Mouse (Mus musculus): ENCODE measurements around the gene Bhlhe23. TPM values are rescaled to one million over a fixed set of nuclear protein-coding genes. Genes with fewer than 3 reads are reported as not detected.
A peak's percentile ranks its signal among the peaks of the same experiment; 100 is the strongest.

The Bhlhe23 gene
- not detected for total RNA-seq (2021)
- long read RNA-seq, experiment 1, result 0 reads
- long read RNA-seq, experiment 2, result 0 reads

DNA sequence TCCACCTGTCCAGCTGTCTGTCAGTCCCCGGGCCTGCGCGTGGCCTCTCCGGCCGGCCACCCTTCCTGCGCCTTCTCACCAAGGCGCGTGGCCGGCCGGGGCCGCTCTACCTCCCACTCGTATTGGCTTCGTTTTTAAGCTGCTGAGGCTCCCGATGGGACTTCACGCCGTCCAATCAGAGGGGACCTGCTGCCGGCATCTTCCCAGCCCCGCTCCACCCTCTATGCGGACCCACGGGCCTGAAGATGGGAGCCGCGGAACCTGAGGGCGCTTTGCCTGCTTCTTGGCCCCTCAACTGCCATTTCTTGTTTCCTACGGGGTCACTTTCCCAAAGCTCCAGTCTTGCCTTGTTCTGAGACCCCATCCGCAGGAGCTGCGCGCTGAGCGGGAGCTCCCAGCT, at the start of gene Bhlhe23:
TSS of gene Bhlhe23 (minus strand) at position 108 of the 400 bp plus-strand sequence.
- intact Hi-C loops (cut with DNase I; ENCODE audit: low total_unique reads), result loop anchor here (5.0 kb wide), 1 partner anchor 34 kb away; no protein-coding TSS in a partner anchor

DNA sequence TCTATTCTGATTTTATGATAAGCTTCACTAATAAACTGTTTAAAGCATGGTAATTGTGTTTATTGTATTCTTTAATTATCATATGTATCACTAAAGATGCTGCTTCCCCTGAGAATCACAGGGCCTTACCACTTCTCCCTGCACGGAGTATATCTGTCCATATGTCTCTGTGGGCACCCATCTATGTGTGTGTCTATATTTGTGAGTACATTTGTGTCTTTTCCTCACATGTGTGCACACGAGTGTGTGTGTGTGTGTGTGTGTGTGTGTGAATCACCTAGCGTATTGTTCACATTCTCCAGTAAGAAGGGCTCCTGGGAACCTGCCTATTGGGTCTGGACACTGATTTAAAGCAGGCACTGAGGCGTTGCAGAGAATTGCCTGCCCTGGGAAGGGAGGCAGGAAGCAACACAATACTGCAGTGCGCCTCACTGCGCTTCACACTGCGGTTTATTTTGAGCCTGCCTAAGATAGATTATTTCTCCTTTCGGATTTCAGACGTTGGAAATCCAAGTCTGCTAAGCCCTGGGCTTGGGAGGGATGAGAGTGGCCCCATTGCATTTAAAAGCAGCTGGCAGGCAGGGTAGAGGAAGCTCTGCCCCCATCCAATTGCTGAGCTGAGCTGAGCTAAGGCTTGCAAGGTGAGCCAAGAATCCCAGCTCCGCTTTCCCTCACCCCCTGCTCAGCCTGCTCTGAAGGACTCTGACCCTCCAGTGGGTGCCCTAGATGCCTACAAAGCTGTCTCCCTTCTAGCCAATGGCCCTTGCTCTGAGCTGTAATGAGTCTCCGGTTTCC, 48.6 kb upstream of the Bhlhe23 start:
- no peak for DNase-seq
- intact Hi-C loops (cut with DNase I; ENCODE audit: low total_unique reads), result no loop called here

More for the DNA sequence above, at the start of gene Bhlhe23:
- DNase-seq, result no peak

DNA sequence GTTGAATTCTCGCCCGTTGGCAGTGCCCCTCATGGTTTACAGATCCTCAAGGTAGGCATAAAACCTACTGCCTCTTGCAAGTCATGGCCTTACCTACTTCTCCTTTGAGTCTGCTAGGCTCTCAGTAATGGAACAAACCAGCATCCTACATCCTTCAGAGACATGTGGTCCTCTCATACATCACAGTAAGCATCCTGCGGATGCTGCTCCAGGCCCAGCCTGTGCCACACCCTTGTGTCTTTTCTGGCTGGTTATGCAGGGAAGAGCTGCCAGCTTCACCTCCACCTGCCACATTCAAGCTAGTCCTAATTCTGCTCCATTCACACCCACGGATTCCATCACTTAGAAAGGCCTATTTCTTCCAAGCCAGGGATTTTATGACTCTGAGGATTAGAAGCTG, 48.0 kb upstream of the Bhlhe23 start:
- DNase-seq, result no peak
- intact Hi-C loops (cut with DNase I; ENCODE audit: low total_unique reads), result no loop called here

DNA sequence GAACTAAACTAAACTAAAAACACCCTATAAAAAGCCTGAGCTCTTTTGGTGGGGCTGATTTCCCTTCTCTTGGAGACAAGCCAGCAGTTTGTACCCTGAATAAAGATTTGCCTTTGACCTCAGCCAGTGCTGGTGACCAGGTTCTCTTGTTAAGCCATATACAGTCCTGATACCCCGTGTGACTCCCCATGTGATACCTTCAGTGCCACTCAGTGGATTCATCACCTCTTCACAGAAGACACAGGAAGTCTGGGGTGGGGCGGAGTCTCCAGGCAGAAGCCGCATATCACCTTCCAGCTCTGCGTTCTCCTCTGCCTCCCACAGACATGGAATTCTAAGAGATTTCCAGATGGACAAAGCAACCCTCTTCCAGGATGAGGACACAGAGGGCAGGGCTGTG, 47.4 kb upstream of the Bhlhe23 start:
- no peak for DNase-seq
- intact Hi-C loops (cut with DNase I; ENCODE audit: low total_unique reads), result no loop called here

DNA sequence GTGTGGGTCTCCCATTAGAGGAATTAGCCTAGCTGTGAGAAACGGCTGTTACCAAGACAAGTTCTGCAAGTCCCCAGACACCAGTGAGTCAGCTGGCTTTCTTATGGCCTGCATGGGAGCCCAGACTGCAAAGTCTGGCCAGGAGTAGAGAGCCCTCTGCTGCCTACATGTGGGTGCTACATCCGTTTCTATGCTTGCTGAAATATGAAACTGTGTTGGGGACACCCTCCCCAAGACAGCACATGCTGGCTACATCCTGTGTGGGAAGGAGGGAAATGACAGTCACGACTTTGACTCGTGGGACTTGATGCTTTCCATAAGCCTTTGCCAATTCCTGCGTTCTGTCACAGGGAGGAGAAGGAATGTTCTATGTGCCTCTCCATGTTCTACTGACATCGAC, 45.8 kb upstream of the Bhlhe23 start:
- peak; percentile 45 for DNase-seq
- intact Hi-C loops (cut with DNase I; ENCODE audit: low total_unique reads), result loop anchor here (1.0 kb wide), 1 partner anchor 35 kb away; no protein-coding TSS in a partner anchor

DNA sequence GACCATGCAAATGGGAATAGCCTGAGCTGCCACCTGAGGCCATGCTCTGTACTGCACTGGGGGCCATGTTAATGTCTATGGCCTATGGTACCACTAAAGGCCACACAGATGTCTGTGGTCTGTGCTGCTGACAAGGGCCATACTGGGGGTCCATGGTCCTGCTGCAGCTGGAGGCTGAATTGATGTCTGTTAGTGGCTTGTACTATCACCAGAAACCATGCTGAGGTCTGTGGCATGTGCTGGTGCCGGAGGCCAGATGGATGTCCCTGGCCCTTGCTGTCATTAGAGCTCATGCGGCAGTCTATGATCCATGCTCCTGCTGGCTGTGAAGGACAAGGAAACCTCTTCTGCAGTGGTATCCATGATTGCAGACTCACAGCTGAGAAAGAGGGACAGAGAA, 42.8 kb upstream of the Bhlhe23 start:
- intact Hi-C loops (cut with DNase I; ENCODE audit: low total_unique reads), result no loop called here
- DNase-seq, result no peak

DNA sequence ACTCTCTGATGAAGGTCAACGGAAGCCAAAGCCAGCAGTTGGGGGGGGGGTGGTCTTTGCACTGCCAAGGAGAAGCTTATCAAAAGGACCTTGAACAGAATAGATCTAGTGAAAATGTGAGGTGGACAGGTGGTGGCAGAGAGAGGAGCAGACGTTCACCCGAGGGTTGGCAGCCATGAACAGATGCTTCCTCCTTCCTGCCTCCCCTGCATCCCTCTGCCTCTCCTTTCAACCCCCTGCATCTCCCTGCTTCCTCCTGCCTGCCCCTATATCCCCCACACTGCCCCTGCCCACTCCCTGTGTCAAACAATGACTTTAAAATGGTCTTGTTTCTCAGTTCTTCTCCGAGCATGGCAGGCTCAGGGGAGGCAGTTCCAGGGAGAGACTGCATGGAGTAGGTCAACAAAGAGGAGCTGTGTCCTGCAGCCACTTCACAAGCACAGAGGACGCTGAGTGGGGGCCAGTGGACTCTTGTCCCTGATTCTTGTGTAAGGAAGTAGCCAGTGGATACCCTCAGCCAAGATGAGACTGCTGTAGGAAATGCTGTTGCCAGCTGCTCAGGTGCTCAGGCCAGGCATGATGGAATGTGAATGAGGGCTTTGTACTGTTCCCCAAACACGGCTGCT, 39.9 kb upstream of the Bhlhe23 start:
- intact Hi-C loops (cut with DNase I; ENCODE audit: low total_unique reads), result no loop called here
- DNase-seq, result no peak

DNA sequence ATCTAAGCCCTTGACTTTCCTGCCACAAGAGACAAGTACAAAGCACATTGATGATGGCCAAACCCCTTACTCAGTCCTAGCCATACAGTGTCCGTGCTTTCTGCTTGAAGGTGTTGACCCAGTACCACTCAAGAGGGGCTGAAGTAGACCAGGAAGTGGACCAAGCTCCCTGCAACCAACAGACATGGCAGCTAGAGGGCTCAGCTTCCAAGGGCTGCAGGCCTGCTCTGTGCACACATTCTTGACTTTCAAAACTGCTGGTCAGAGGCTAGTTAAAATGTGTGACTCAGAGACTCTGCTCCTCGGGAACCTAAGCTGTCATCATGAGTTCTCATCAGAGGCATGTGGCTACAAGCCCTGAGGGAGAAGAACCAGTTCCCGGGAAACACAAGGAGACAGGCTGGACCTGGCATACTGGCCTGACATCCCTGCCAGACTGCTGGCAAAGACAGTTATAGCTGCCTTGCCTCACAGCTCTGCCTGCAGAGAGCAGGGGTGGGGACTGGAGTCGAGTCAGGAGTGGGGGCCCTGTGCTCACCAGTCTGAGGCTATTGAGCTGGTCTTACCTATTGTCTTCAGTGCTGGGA, 37.4 kb upstream of the Bhlhe23 start:
- intact Hi-C loops (cut with DNase I; ENCODE audit: low total_unique reads), result no loop called here
- DNase-seq, result peak; percentile 15

DNA sequence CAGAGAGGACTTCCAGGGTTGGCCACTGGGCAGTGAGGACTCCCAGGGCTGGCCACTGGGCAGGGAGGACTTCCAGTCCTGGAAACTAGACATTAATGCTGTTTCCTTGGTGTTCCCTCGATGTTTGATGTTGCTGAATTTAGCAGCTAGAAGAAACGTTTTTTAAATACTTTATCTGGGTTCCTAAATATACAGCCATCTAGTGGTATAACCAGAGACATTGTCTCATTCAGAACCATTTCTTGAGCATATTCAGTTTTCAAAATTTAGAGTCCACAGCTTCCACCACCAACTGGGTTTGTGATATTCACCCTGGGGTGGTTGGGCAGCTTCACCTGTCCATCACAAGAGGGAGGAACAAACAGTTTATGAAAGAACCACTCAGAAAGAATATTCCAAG, 34.3 kb upstream of the Bhlhe23 start:
- no peak for DNase-seq
- intact Hi-C loops (cut with DNase I; ENCODE audit: low total_unique reads), result no loop called here

DNA sequence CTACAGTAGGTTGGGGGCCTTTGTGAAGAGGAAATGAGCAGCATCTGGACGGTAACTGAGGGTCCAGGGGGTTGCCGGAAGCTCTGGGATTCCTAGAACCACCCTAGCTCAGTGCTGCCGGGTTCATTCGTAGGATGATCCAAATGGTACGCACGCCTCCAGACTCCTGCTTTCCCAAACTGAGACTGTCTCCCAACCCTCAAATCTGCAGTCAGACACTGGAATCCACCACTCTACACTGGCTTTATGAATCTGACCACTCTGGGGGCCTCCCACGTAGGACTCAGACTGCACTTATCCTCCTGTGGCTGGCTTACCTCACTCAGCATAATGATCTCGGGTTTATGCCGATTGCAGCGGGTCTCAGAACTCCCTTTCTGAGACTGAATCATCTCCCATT, 32.8 kb upstream of the Bhlhe23 start:
- intact Hi-C loops (cut with DNase I; ENCODE audit: low total_unique reads), result no loop called here
- no peak for DNase-seq

DNA sequence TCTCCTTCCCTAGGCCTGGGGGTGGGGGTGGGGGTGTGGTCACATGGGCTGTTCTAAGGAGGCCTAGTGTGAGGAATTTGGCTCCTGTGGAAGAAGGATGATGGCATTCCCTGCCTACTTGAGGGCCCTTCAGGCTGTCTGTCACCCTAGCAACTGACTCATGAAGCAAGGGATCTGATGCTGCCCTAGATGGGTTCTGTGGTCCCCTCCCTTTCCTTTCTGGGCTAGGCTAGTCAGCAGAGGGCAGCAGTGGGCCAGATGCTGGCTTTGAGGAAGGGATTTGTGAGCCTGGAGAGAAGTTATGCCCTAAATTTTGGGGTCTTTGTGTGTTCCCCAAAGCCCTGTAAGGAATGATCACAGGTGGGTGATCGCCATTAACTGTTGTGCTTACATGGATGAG, 29.3 kb upstream of the Bhlhe23 start:
- no peak for DNase-seq
- intact Hi-C loops (cut with DNase I; ENCODE audit: low total_unique reads), result no loop called here

DNA sequence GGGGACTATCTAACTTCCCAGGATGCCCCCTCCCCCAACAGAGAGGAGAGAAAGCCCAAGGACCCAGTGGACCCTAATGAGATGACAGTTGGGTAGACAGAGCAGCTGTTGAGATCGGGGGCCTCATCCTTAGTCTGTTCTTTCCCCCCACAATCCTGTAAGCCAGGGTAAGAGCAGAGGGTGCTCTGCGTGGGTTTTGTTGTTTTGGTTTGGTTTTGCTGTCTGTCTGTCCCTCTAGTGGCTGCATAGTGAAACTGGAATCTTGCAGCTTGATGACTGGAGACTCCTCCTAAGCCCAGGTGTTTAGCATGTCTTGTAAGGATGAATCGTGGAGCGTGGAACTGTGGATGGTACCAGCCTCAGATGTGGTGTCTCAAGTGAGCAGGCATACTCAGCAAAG, 19.3 kb upstream of the Bhlhe23 start:
- DNase-seq, result no peak
- intact Hi-C loops (cut with DNase I; ENCODE audit: low total_unique reads), result no loop called here

DNA sequence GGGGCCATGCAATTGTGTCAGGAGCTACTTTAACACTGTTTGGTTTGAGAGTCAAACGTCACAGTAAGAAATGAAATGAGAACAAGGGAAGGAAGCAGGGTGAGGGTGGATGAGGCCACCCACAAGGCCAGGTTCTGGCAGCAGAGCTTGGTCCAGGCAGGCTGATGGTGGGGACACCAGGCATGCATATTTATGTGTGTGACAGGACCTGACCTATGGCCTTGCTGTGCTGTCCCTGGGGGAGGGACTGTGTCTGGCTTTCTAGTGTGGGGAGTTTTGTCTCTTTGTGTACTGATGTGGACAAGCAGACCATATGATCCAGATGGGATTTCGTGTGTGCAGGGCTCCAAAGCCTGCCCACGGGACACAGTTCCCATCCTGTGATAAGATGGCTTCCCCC, 18.9 kb upstream of the Bhlhe23 start:
- DNase-seq, result no peak
- intact Hi-C loops (cut with DNase I; ENCODE audit: low total_unique reads), result no loop called here

DNA sequence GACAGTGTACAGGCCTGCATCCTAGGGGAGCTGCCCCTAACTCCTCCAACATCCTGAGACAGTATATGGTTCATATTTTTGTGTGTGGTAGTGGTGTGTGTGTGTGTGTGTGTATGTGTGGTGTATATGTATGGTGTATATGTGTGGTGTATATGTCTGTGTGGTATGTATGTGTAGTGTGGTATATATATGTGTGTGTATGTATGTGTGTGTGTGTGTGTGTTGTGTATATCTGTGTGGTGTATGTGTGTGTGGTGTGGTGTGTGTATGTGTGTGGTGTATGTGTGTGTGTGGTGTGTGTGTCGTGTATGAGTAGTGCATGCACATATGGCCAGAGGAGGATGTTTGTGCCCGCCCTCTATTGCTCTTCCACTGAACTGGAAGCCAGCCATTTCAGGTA, 17.7 kb upstream of the Bhlhe23 start:
- no peak for DNase-seq
- intact Hi-C loops (cut with DNase I; ENCODE audit: low total_unique reads), result no loop called here

DNA sequence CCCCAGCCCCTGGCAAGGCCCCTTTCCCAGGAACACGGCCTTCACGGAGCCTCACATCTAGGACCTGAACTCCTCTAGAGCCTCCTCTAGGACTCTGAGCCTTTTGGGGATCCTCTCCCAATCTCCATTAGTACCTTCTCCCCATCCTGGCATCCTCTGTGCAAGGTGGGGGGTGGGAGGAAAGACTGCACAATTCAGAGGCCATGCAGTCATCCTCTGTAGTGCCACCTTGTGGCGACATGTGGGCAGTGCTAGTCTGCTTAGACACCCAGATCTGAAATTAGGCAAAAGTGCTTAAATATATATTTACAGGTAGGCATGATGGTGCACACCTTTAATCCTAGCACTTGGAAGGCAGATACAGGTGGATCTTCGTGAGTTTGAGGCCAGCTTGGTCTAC, 15.0 kb upstream of the Bhlhe23 start:
- intact Hi-C loops (cut with DNase I; ENCODE audit: low total_unique reads), result no loop called here
- DNase-seq, result peak; percentile 10

DNA sequence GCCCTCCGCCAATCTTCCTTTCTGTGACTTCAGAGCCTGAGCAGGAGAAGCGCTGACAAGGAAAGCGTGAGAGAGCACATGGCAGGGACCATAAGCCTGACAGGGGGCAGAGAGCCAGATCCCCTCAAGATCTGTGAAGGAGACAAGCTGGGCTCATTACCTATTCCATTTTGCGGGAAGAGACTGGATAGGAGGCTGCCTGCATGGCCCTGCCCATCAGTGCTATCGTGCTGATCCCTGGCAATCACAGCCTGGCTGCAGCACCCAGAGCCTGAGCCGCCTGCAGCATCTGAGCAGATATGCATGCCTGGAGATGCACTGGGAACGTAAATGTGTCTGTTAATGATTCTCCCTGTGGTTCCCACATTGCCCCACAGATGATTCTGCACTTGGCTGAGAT, 12.1 kb upstream of the Bhlhe23 start:
- DNase-seq, result no peak
- intact Hi-C loops (cut with DNase I; ENCODE audit: low total_unique reads), result no loop called here

DNA sequence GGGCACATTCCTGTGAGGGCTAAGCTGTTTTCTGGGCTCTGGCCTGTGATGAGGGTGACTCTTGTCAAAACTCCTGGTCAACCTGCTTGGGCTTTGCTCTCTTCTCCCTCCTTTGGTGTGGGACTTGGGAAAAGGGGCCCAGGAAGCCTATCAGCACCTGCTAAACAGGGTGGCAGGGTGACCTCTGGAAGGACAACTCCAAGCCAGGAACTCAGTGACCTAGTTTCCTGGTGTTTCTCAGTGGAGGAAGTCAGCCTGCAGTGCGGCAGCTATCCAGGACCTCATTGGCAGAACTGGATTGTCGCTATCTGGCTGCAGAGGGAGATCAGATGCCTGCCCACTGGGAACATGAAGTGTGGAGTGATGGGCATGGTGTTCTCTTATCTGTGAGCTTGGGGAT, 11.7 kb upstream of the Bhlhe23 start:
- DNase-seq, result no peak
- intact Hi-C loops (cut with DNase I; ENCODE audit: low total_unique reads), result no loop called here

DNA sequence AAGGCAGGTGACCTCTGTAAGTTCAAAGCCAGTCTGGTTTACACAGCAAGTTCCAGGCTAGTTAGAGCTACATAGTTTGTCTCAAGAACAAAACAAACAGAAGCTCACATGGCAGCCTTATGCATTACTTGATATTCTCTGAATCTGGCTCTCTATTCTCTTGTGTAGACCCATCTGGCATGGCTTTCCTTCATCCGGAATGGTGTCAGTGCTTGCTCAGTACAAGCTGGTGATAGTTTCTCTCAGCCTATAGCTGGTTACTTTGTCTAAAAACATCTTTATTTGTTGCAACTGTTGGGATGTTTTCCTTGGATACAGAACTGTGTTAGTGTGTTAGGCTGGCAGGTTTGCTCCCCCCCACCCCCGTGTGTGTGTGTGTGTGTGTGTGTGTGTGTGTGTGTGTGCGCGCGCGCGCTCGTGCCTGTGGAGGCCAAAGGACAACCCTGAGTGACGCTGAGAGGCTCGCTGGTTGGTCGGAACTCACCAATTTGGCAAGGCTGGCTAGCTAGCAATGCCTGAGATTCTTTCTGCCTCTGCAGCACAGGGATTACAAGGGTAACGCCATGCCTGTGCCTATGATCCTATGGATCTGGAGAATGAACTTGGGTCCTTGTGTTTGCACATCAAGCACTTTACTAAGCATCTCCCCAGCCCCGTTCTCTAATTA, 11.0 kb upstream of the Bhlhe23 start:
- no peak for DNase-seq
- intact Hi-C loops (cut with DNase I; ENCODE audit: low total_unique reads), result loop anchor here (1.0 kb wide), 1 partner anchor 35 kb away; no protein-coding TSS in a partner anchor

DNA sequence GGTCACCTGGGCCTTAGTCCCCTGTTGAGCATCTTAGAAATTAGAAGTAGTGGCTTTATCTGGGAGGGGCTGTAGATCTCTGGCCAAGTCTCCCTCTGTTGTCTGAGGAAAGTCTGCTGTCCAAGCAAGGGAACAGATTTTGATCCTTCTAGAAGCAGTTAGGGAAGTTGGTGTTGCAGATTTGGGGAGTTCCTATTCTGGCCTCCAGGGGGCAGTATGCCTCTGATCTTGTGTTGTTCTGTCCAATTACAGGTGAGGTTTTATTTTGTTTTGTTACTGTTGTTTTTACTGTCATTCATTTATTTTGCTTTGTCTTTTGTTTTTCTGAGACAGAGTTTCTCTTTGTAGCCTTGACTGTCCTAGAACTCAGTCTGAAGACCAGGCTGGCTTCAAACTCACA, 10.0 kb upstream of the Bhlhe23 start:
- intact Hi-C loops (cut with DNase I; ENCODE audit: low total_unique reads), result loop anchor here (1.0 kb wide), 1 partner anchor 36 kb away; no protein-coding TSS in a partner anchor
- DNase-seq, result peak; percentile 9

DNA sequence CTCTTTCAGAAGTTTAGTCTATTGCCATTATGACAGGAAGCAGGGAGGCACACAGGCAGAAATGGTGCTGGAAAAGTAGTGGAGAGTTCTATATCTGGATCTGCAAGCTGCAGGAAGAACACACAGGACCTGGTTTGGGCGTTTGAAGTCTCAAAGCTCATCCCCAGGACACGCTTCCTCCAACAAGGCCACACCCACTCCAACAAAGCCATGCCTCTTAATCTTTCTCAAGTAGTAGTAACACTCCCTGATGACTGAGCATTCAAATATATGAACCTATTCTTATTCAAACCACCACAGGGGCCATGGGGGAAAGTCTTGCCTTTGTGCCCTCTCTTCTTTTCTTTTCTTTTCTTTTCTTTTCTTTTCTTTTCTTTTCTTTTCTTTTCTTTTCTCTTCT, 3.6 kb upstream of the Bhlhe23 start:
- no peak for DNase-seq
- intact Hi-C loops (cut with DNase I; ENCODE audit: low total_unique reads), result no loop called here

Measured in gastrocnemius, postnatal 14 days (tissue).